8 mouse cellular contexts compared by ENCODE assay signal in genomic region chr11:60931869-60932481, GRCm38 (mm10). TPM values are rescaled to one million over a fixed set of nuclear protein-coding genes. Genes with fewer than 3 reads are reported as not detected.
DNase-seq lines count a peak whose midpoint lies in the region; ATAC-seq and TF ChIP-seq lines count a peak whose summit lies in the region.

Gene Map2k3, plus strand, starts transcription at chr11:60932033.

- peak; percentile 95 for DNase-seq in ES-CJ7 (ENCODE audit: low read depth, low spot score)
- peak; percentile 96 for DNase-seq in cerebellum, adult 11 months
- DNase-seq in heart, postnatal 25 days (ENCODE audit: low spot score): peak; percentile 96
- DNase-seq in layer of hippocampus, adult 18-20 months (ENCODE audit: low spot score in 2 of 2): peak; percentile 94 to 97
- DNase-seq in lung, adult 2 months: peak; percentile 94
- peak; percentile 93 to 94 for DNase-seq in thymus, adult 18-20 months

- H3K36me3 ChIP-seq in forebrain, embryonic 15.5 days: no peaks in the 10 kb centered on the region

- H3K27me3 ChIP-seq in forebrain, embryonic 15.5 days: no peaks in the 10 kb centered on the region

- peak within 1 kb of the TSS; percentile 88 for H3K4me3 ChIP-seq in forebrain, embryonic 15.5 days
- H3K4me3 ChIP-seq in lung, adult 2 months (replicated peaks; ENCODE audit: extremely low read depth, low read depth, low read length): peak within 1 kb of the TSS; percentile 84

- peaks cover 34% of the 10 kb centered on the region for H3K4me1 ChIP-seq in forebrain, embryonic 15.5 days
- peaks cover 41% of the 10 kb centered on the region for H3K4me1 ChIP-seq in lung, adult 2 months (ENCODE audit: control insufficient read depth, insufficient read depth, low read length)

- no peaks in the 10 kb centered on the region for H3K9me3 ChIP-seq in forebrain, embryonic 15.5 days

- peak within 1 kb of the TSS; percentile 60 for H3K27ac ChIP-seq in forebrain, embryonic 15.5 days (replicated peaks)

- peak within 1 kb of the TSS; percentile 82 for H3K9ac ChIP-seq in forebrain, embryonic 15.5 days (replicated peaks)

- WGBS in forebrain, embryonic 15.5 days: under 1% methylated on average over 59 of the region's 59 CpGs
- WGBS in lung, adult 2 months: under 1% methylated on average over 58 of the region's 59 CpGs

- intact Hi-C loops in heart, postnatal 25 days (cut with DNase I): no loop called here

- TF ChIP-seq CTCF in lung, adult 2 months (IDR thresholded peaks at IDR 0.05; ENCODE audit: insufficient read depth, low read length): no peak

- H3K4me2 ChIP-seq in forebrain, embryonic 15.5 days (replicated peaks): peak within 1 kb of the TSS; percentile 74

- TF ChIP-seq POLR2A in lung, adult 2 months (IDR thresholded peaks at IDR 0.05; ENCODE audit: borderline replicate concordance, extremely low read depth, low read depth, low read length): peak; percentile 83

- peak; percentile 97 for ATAC-seq in forebrain, embryonic 15.5 days (replicated peaks)
- ATAC-seq in neutrophil, adult 5-6 weeks (ENCODE audit: extremely low read depth, insufficient number of reproducible peaks, low FRiP score, poor library complexity, severe bottlenecking): peak; percentile 85

RNA-seq across cellular contexts. Expression of gene Map2k3, which starts in this region (rescaled TPM):
- 31.6 and 32.0 TPM in 2 replicates for polyA plus RNA-seq in forebrain, embryonic 15.5 days (2015; fragmentation: Nextera tagmentation; extraction: Ambion mirVana)
- total RNA-seq in heart, postnatal 25 days (2021): 10 to 100 TPM; 73.6 to 81.8 TPM
- 10 to 100 TPM; 12.0 to 12.8 TPM for total RNA-seq in layer of hippocampus, adult 18-20 months (2021)
- polyA plus RNA-seq in lung, adult 2 months (2012; rRNA removed): 29.4 and 48.0 TPM in 2 replicates
- 44.1 and 49.0 TPM in 2 replicates for total RNA-seq in neutrophil, adult 5-6 weeks (2017)

Comparison
In these comparisons a context has a peak if more than half of its experiments do, and no peak if none do; other contexts are left out.
1. Peak in every context shown above with its lines: DNase-seq, ATAC-seq, H3K4me3 ChIP-seq and H3K27ac ChIP-seq.